Comparison of ENCODE assay signal across 41 mouse cellular contexts in genomic region chr13:60742611-60743010, GRCm38 (mm10). TPM values are rescaled to one million over a fixed set of nuclear protein-coding genes. Genes with fewer than 3 reads are reported as not detected.
DNase-seq lines count a peak whose midpoint lies in the region; ATAC-seq and TF ChIP-seq lines count a peak whose summit lies in the region.
"Had no signal": no experiment of that assay in that cellular context is flagged by ENCODE, and none has a peak within 500 bp of the region (broad histone marks: within the 10 kb centered on the region; RNA-seq: fewer than 3 reads in every experiment).

No protein-coding gene starts in this region.

- no peak for DNase-seq in heart, postnatal 25 days (ENCODE audit: low spot score)
- no peak for DNase-seq in liver, postnatal 0 days
- no peak for DNase-seq in thymus, adult 18-20 months
- DNase-seq: adrenal gland, adult 2 months; B cell, adult 2 months; cerebellum, adult 2 months; cerebellum, postnatal 14 days; kidney, adult 18-20 months; kidney, postnatal 25 days; lung, adult 2 months; right cerebral cortex, postnatal 4 days; thymus, adult 2 months; thymus, postnatal 36 days had no signal

- no peak for TF ChIP-seq EP300 in liver, postnatal 0 days (IDR thresholded peaks at IDR 0.05; ENCODE audit: low read depth)

- H3K4me2 ChIP-seq in heart, embryonic 13.5 days: no peak overlapping the region
- H3K4me2 ChIP-seq in liver, embryonic 12.5 days: peak overlapping the region; percentile 65
- no peak overlapping the region for H3K4me2 ChIP-seq in liver, postnatal 0 days (ENCODE audit: low read depth, low read length)
- H3K4me2 ChIP-seq in hindbrain, embryonic 16.5 days (ENCODE audit: low read length): no peak overlapping the region
- H3K4me2 ChIP-seq: embryonic facial prominence, embryonic 15.5 days; forebrain, embryonic 12.5 days; hindbrain, embryonic 15.5 days; kidney, embryonic 15.5 days; limb, embryonic 13.5 days had no signal

- no peak overlapping the region for H3K4me3 ChIP-seq in heart, embryonic 13.5 days
- peak overlapping the region; percentile 73 for H3K4me3 ChIP-seq in megakaryocyte, embryonic 14.5 days (replicated peaks)
- no peak overlapping the region for H3K4me3 ChIP-seq in liver, embryonic 12.5 days
- H3K4me3 ChIP-seq in liver, postnatal 0 days (ENCODE audit: low read depth, low read length): no peak overlapping the region
- H3K4me3 ChIP-seq in hindbrain, embryonic 16.5 days (ENCODE audit: low read length): no peak overlapping the region
- H3K4me3 ChIP-seq: embryonic facial prominence, embryonic 10.5 days; embryonic facial prominence, embryonic 15.5 days; forebrain, embryonic 12.5 days; hindbrain, embryonic 10.5 days; hindbrain, embryonic 15.5 days; kidney, embryonic 15.5 days; limb, embryonic 13.5 days had no signal

- no peaks in the 10 kb centered on the region for H3K27me3 ChIP-seq in heart, embryonic 13.5 days (replicated peaks)
- no peaks in the 10 kb centered on the region for H3K27me3 ChIP-seq in megakaryocyte, embryonic 14.5 days (replicated peaks)
- H3K27me3 ChIP-seq in liver, embryonic 12.5 days (replicated peaks): no peaks in the 10 kb centered on the region
- no peaks in the 10 kb centered on the region for H3K27me3 ChIP-seq in liver, postnatal 0 days (ENCODE audit: insufficient read depth, low read length)
- no peaks in the 10 kb centered on the region for H3K27me3 ChIP-seq in hindbrain, embryonic 16.5 days (replicated peaks; ENCODE audit: control insufficient read depth, insufficient read depth, low read length)
- H3K27me3 ChIP-seq: embryonic facial prominence, embryonic 15.5 days; forebrain, embryonic 12.5 days; hindbrain, embryonic 15.5 days; kidney, embryonic 15.5 days; limb, embryonic 13.5 days had no signal

- H3K27ac ChIP-seq in heart, embryonic 13.5 days (replicated peaks): peak overlapping the region; percentile 65
- peak overlapping the region; percentile 90 for H3K27ac ChIP-seq in liver, embryonic 12.5 days
- peak overlapping the region; percentile 57 for H3K27ac ChIP-seq in liver, postnatal 0 days (ENCODE audit: low read depth)
- H3K27ac ChIP-seq in hindbrain, embryonic 16.5 days (ENCODE audit: low read depth, low read length): no peak overlapping the region
- H3K27ac ChIP-seq: embryonic facial prominence, embryonic 10.5 days; embryonic facial prominence, embryonic 15.5 days; forebrain, embryonic 12.5 days; hindbrain, embryonic 10.5 days; hindbrain, embryonic 15.5 days; kidney, embryonic 15.5 days; limb, embryonic 13.5 days; stomach, postnatal 0 days had no signal

- 0 out of 2 replicates have a peak, but pooled peaks cover 2% of the 10 kb centered on the region for H3K9me3 ChIP-seq in heart, embryonic 13.5 days
- no peaks in the 10 kb centered on the region for H3K9me3 ChIP-seq in megakaryocyte, embryonic 14.5 days
- no peaks in the 10 kb centered on the region for H3K9me3 ChIP-seq in liver, embryonic 12.5 days (replicated peaks)
- no peaks in the 10 kb centered on the region for H3K9me3 ChIP-seq in liver, postnatal 0 days (ENCODE audit: low read length)
- H3K9me3 ChIP-seq in hindbrain, embryonic 16.5 days (ENCODE audit: control insufficient read depth, low read length): no peaks in the 10 kb centered on the region
- H3K9me3 ChIP-seq: embryonic facial prominence, embryonic 10.5 days; embryonic facial prominence, embryonic 15.5 days; forebrain, embryonic 12.5 days; hindbrain, embryonic 10.5 days; hindbrain, embryonic 15.5 days; kidney, embryonic 15.5 days; limb, embryonic 13.5 days had no signal

- intact Hi-C loops in heart, postnatal 25 days (cut with DNase I): loop anchor here (5.0 kb wide), 1 partner anchor 565 kb away; the partner anchor contains the start of gene Gas1

- ATAC-seq in heart, embryonic 13.5 days (ENCODE audit: extremely low read depth, insufficient number of reproducible peaks, low FRiP score, low TSS enrichment): no peak
- no peak for ATAC-seq in megakaryocyte, adult 5-6 weeks (ENCODE audit: poor library complexity, severe bottlenecking)
- ATAC-seq in liver, embryonic 12.5 days: no peak
- no peak for ATAC-seq in liver, postnatal 0 days
- ATAC-seq in hindbrain, embryonic 16.5 days: no peak
- ATAC-seq: activated CD4-positive, CD25-positive, alpha-beta regulatory T cell, adult 4 months; forebrain, postnatal 0 days; midbrain, embryonic 16.5 days had no signal

- no peak for TF ChIP-seq CTCF in liver, postnatal 0 days (IDR thresholded peaks at IDR 0.05; ENCODE audit: low read depth)

- 57% methylated on average over 3 of the region's 3 CpGs for whole genome bisulfite sequencing in heart, embryonic 13.5 days
- 41% methylated on average over 3 of the region's 3 CpGs for WGBS in liver, embryonic 12.5 days (ENCODE audit: insufficient replicate concordance)
- 60% methylated on average over 3 of the region's 3 CpGs for WGBS in liver, postnatal 0 days (ENCODE audit: insufficient replicate concordance)
- 86% methylated on average over 3 of the region's 3 CpGs for WGBS in hindbrain, embryonic 16.5 days

- no peak overlapping the region for H3K9ac ChIP-seq in heart, embryonic 13.5 days
- H3K9ac ChIP-seq in liver, embryonic 12.5 days: no peak overlapping the region
- no peak overlapping the region for H3K9ac ChIP-seq in liver, postnatal 0 days (replicated peaks)
- no peak overlapping the region for H3K9ac ChIP-seq in hindbrain, embryonic 16.5 days (ENCODE audit: low read depth, low read length)
- H3K9ac ChIP-seq: embryonic facial prominence, embryonic 15.5 days; forebrain, embryonic 12.5 days; forebrain, postnatal 0 days; hindbrain, embryonic 15.5 days; kidney, embryonic 15.5 days; limb, embryonic 13.5 days had no signal

- peaks cover 13% of the 10 kb centered on the region for H3K36me3 ChIP-seq in heart, embryonic 13.5 days
- peaks cover 73% of the 10 kb centered on the region for H3K36me3 ChIP-seq in megakaryocyte, embryonic 14.5 days (replicated peaks; ENCODE audit: low read length)
- H3K36me3 ChIP-seq in liver, embryonic 12.5 days: peaks cover 20% of the 10 kb centered on the region
- H3K36me3 ChIP-seq in liver, postnatal 0 days (replicated peaks; ENCODE audit: insufficient read depth, low read length): peaks cover 23% of the 10 kb centered on the region
- peaks cover 9% of the 10 kb centered on the region; the same call in 1 of the 2 replicates for H3K36me3 ChIP-seq in hindbrain, embryonic 16.5 days (ENCODE audit: control insufficient read depth, insufficient read depth, low read length)

- H3K4me1 ChIP-seq in heart, embryonic 13.5 days: peaks cover 28% of the 10 kb centered on the region
- peaks cover 98% of the 10 kb centered on the region for H3K4me1 ChIP-seq in megakaryocyte, embryonic 14.5 days
- peaks cover 67% of the 10 kb centered on the region for H3K4me1 ChIP-seq in liver, embryonic 12.5 days
- H3K4me1 ChIP-seq in liver, postnatal 0 days (ENCODE audit: insufficient read depth): peaks cover 16% of the 10 kb centered on the region
- H3K4me1 ChIP-seq in hindbrain, embryonic 16.5 days (ENCODE audit: control insufficient read depth, insufficient read depth, low read depth, low read length): peaks cover 6% of the 10 kb centered on the region

RNA-seq across cellular contexts. Expression of gene BC051665, which starts 43.6 kb away (rescaled TPM):
- not detected in 2 replicates for polyA plus RNA-seq in heart, embryonic 13.5 days (2015; fragmentation: Nextera tagmentation; extraction: Ambion mirVana)
- total RNA-seq in heart, postnatal 25 days (2021): not detected
- polyA plus RNA-seq in megakaryocyte, embryonic 14.5 days (2012; ENCODE audit: insufficient read depth, low replicate concordance): not detected in 2 replicates
- total RNA-seq in megakaryocyte, adult 5-6 weeks (2015): not detected in 2 replicates
- total RNA-seq in megakaryocyte, adult 5-6 weeks (2017): not detected in 2 replicates
- polyA plus RNA-seq in liver, embryonic 12.5 days (2016; fragmentation: Nextera tagmentation; extraction: Ambion mirVana): not detected in 2 replicates
- not detected in 2 replicates for polyA plus RNA-seq in liver, postnatal 0 days (2015; fragmentation: Nextera tagmentation; extraction: Ambion mirVana)
- not detected in 2 replicates for polyA plus RNA-seq in hindbrain, embryonic 16.5 days (2015; fragmentation: Nextera tagmentation; extraction: Ambion mirVana)
- total RNA-seq: adrenal gland, adult 2 months; adrenal gland, postnatal 4 days; forebrain, postnatal 0 days; gastrocnemius, adult 8-10 months; gastrocnemius, postnatal 4 days; heart, adult 8-10 months; layer of hippocampus, adult 18-20 months; layer of hippocampus, postnatal 25 days; left cerebral cortex, adult 8-10 months; left cerebral cortex, postnatal 36 days; neutrophil, adult 5-6 weeks had no signal
- polyA plus RNA-seq: activated CD4-positive, CD25-positive, alpha-beta regulatory T cell, adult 4 months; adrenal gland, adult 2 months; cerebellum, adult 2 months; embryonic facial prominence, embryonic 10.5 days; embryonic facial prominence, embryonic 15.5 days; forebrain, embryonic 12.5 days; forebrain, postnatal 0 days; hindbrain, embryonic 10.5 days; hindbrain, embryonic 15.5 days; intestine, embryonic 14.5 days; kidney, embryonic 15.5 days; limb, embryonic 13.5 days; lung, adult 2 months; midbrain, embryonic 16.5 days; neural tube, embryonic 11.5 days; spleen, adult 2 months; stomach, postnatal 0 days; thymus, adult 2 months had no signal
